Mouse (Mus musculus): ENCODE results near the gene Agps. TPM values are rescaled to one million over a fixed set of nuclear protein-coding genes. Genes with fewer than 3 reads are reported as not detected.
A peak's percentile ranks its signal among the peaks of the same experiment; 100 is the strongest.

Gene Agps
- total RNA-seq (2015; ENCODE audit: low replicate concordance): 39.4 and 41.8 TPM in 2 replicates
- 13.2 and 31.8 TPM in 2 replicates for total RNA-seq (2017; ENCODE audit: low replicate concordance)

DNA sequence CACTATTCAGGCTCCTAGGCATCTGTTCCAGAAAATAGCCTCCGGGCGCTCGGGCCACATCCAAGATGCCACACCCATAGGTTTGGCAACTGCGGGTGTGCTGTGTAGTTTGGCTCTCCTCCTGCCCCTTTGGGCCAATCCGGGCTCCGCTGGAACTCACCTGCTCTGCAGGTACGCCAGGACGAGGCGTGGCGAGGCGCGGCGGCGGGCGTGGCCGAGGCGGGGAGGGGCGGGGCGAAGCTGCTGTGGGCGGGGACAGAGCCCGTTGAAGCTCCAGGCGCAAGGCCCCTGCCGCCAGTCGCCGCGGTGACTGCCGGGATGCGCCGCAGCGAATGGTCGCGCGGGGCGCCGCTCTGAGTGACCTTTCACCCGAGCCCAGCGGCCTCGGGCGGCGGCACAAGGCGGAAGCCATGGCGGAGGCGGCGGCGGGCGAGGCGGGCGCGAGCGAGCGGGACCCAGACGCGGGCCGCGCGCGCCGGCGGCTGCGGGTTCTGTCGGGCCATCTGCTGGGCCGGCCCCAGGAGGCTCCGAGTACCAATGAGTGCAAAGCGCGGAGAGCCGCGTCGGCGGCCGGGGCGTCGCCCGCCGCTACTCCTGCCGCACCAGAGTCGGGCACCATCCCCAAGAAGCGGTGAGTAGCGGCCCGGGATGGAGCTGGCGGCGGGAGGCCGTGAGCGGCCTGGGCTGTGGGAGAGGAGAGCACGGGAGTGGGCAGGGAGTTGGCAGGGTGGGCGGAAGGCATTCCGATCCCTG lies at the start of gene Agps:
Gene Agps, plus strand, starts transcription at position 297 of the 753 bp plus-strand sequence.
- ATAC-seq (replicated peaks; ENCODE audit: low FRiP score, poor library complexity, severe bottlenecking): peak; percentile 92

DNA sequence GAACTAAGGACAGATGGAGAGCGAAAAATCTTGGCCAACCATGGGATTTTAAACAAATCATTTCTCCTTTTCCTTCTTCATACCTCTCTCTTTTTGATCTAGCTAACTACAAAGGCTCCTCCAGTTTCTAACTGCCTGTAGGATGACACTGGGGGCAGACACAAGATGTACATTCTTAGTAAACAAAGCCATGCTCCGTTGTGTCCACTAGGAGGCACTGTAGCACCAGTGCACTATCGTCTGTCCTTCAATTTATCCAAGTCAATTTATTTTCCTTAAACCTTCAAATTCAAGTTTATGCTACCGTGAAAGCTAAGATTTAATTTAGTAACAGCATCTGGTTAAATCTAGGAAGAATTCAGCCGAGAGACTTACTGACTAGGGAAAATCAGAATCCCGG lies 45.9 kb upstream of the Agps start:
- peak; percentile 77 for ATAC-seq (replicated peaks; ENCODE audit: low FRiP score, poor library complexity, severe bottlenecking)

DNA sequence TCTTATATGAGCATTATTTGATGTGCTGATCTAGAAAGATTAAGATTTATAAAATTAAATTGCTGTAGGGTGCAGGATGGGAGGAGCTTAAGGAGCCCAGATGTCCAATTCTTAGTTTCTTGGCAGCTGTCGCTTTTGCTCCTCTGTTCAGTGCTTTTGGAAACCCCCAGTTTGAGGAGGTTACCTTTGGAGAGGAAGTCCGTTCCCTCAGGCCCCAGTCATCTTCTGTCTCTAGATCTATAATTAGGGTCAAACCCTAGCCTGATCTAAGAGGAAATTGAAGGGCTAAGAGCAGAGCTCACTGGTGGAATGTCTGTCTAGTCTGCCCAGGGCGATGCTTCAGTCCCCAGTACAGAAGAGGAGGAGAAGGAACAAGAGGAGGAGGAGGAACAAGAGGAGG lies 43.5 kb upstream of the Agps start:
- no peak for ATAC-seq (replicated peaks; ENCODE audit: low FRiP score, poor library complexity, severe bottlenecking)

DNA sequence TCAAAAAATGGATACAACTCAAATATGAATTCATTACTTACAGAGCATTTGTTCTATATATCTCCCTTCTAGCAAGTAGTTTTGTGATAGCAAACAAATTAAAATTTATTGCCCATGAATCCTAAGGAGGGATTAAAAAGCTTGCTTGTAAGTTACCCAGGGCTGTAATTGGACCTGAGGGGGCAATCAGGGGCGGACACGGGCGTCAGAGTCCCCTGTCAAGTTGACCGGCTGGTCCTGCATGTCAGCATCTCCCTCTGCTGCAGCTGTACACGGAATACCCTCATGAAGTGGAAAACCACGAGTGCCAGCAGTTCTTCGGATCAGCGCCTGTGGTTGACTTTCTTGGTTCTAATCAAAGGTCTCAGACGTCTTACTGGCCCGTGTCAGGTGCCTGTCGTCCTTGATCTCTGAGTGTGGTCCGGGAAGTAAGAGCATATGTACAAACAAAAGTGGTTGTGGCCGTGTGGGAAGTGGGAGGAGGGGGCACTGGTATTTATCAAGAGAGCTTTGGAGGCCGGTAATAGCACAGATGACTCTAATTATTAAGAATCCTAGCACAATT lies 41.9 kb upstream of the Agps start:
- no peak for ATAC-seq (replicated peaks; ENCODE audit: low FRiP score, poor library complexity, severe bottlenecking)

DNA sequence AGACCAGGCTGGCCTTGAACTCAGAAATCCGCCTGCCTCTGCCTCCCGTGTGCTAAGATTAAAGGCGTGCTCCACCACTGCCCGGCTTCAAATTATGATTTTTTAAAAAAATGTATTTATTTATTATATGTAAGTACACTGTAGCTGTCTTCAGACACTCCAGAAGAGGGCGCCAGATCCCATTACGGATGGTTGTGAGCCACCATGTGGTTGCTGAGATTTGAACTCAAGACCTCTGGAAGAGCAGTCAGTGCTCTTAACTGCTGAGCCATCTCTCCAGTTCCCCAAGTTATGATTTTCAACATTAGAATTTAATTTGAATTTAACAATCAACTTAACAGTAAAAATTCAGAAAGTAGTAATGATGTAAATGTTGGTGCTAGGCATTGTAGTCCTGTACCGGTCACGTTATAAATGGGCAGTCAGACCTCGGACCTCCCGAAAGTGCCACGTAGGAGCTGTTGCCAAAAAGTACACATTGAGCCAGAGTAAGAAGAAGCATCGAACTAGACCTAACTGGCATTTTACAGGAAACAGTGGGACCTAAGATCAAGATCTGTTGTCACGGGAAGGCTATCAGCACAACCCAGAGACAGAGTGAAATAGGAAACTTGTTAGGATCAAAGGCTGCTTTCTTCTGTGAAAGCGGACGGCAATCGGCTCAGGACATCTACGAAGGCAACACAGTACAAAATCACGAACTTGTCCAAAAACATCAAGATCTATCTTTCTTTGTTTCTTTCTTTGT lies 40.2 kb upstream of the Agps start:
- no peak for ATAC-seq (replicated peaks; ENCODE audit: low FRiP score, poor library complexity, severe bottlenecking)

DNA sequence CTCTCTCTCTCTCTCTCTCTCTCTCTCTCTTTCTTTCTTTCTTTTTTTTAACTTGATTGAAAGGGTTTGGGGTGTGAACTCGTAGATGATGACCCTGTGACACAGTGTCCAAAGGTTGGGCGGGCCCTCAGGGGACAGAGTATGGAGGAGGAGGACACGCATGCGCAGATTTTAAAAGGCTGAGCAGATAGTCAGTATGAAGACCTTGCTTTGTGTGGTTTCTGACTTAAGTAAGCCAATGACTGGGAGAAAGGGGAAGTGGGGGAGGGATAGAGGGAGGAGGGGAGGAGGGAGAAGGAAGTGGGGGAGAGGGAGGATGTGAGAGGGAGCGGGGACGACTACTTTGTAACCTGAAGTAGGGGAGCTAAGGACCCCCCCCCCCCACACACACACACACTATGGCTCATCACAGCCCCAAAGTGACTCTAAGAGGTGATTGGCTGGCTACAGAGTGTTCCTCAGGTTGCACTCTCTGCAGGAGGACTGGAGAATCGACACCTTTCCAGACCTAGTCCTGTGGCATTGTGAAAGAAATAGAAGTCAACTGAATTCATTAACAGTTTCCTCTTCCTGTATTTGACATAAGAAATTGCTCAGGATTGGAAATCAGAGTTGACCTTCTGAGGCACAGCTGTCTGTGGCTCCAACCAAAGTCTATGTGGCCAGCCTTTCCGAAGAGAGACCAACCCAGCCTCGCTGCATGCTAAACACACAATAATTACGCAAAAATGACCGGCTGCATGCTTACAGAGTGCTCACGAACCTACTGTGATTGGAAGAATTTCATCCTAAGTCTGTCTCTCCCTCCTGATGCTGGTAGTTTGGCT lies 39.4 kb upstream of the Agps start:
- no peak for ATAC-seq (replicated peaks; ENCODE audit: low FRiP score, poor library complexity, severe bottlenecking)

DNA sequence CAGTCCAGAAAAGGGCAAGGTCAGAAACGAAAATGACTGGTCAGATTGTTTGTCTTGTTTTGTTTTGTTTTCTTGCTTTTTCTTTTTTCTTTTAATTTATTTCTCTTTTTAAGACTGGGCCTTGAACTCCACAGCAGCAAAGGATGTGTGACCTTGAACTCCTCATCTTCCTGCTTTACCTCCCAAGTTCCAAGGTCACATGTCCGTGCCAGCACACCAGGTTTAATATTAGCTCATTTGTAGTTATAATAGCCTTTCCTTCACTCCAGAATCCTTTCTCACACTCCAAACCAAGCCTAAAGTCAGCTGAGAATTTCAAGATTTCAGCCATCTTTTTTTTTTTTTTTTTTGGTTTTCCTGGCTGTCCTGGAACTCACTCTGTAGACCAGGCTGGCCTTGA lies 35.8 kb upstream of the Agps start:
- ATAC-seq (replicated peaks; ENCODE audit: low FRiP score, poor library complexity, severe bottlenecking): no peak

DNA sequence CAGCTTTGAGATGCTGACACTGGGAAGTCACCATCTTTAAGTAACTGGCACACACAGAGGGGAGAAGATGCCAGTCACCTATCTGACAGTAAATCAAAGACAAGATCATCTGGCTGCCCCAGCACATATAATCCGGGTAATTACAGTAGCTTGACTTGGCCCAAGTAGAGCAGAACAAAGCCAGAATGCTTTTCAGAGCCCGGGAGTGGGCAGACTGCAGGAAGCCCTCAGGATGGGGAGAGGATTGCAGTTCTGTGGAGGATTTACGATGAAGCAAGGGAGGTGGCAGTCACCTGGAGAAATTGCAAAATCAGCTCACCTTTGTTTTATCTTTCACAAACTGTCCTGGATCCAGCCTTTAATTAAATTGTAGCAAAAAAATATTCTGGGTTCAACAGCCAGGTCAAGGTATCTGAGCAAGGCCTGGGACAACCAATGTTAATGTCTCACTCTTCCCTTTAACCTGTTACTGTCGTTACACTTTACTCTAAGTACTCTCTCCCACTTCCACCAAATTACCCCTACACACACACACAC lies 33.5 kb upstream of the Agps start:
- ATAC-seq (replicated peaks; ENCODE audit: low FRiP score, poor library complexity, severe bottlenecking): no peak

DNA sequence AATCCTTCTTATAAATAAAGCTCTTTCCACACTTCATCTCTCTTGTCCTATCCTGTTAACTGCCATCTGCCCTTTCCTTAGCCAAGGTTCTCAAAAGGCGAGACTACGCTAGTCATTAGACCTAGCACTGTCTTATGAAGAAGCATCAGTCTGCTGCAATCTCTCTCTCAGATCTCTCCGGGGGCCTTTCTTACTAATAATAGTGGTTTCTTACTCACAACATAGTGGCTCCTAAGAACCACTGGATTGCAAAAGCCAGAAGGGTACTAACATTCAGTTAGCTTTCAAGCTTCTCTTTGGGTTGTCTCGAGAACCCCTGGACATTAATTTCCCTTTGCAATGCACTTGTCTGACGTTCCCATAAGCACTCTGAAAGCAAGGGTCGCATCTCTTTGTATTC lies 26.2 kb upstream of the Agps start:
- no peak for ATAC-seq (replicated peaks; ENCODE audit: low FRiP score, poor library complexity, severe bottlenecking)

DNA sequence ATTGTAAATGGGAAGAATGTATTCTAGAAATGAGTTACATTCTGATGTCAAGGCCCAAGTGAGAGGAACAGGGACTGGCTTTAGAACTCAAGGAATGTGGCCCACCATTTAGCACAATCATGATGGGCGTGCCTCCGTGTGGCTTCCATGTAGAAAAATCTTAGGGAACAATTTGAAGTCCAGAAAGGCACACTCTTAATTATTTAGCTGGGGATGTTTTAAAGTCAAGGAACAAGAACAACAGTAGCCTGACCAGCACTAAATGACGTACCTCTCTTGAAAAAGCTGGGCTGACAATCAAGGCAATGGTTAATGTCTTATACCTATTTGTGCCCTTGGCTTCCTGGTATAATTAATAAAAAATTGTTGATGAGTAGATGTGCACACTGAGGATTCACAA lies 25.1 kb upstream of the Agps start:
- no peak for ATAC-seq (replicated peaks; ENCODE audit: low FRiP score, poor library complexity, severe bottlenecking)

DNA sequence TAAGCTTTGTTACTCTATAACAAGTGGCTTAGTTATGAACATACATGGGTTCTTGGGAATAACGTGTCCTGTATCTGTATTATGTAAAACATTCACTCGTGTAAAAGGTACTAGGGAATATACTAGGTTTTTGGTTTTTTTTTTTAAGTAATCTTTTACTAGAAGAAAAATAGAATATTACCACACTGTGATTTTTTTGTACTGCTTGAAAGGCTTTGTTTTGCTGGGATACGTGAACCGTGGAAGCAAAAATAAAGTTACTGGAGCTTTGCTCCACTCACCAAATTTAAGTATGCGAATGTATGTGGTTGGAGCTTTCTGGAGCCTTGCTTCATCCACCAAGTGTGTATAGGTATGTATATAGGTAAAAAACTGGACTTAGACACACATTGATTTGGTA lies 24.5 kb upstream of the Agps start:
- no peak for ATAC-seq (replicated peaks; ENCODE audit: low FRiP score, poor library complexity, severe bottlenecking)

DNA sequence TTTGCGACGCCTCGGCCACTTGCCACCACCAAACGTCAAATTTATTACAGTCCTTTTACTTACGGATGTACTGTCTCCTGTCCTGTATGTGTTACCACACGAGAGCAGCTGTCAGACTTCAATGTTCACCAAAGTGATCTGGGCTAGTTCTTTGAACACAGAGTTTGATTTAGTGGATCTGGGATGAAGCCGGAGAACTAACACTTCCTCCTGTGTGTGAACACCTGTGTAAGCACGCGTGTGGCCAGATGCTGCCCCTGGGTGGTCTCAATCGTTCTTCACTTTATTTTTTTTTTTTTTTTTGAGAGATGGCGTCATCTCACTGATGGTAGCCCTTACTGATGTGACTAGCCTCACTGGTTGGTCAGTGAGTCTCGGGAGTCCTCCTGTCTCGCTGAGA lies 17.1 kb upstream of the Agps start:
- ATAC-seq (replicated peaks; ENCODE audit: low FRiP score, poor library complexity, severe bottlenecking): no peak

DNA sequence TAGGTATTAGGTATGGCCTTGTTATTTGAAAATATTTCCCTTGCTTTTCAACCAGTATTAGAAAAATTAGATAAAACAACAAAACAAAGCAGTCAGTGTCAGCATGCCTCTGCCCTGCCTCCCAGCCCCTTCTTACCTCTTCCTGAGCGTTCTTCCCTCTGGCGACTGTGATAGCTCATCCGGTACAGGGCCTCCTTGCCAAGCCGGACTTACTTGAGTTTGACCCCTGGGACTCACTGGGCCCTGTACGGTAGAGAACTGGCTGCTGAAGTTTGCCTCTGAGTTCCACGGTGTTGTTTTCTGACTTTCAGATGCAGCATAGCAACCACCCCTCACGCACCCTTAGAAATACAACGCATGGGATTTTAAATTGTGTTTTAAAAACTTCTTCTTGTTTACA lies 16.5 kb upstream of the Agps start:
- no peak for ATAC-seq (replicated peaks; ENCODE audit: low FRiP score, poor library complexity, severe bottlenecking)

DNA sequence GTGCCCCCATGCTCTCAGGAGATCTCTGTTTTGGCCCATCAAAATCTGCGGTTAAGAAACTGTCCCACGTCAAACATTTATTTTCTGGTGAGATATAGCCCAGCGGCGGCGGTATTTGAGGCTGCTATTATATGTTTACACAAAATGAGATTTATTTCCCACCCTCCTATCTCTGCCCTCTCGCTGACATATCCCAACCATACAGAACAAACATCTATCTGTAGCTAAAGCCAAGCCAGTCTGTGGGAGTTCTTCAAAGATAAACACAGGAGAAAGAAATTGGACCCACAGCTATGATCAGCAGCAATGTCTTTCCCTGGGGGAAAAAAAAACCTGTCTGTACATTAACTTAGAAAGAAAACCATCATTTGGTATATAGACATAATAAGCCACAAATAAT lies 15.3 kb upstream of the Agps start:
- ATAC-seq (replicated peaks; ENCODE audit: low FRiP score, poor library complexity, severe bottlenecking): no peak

DNA sequence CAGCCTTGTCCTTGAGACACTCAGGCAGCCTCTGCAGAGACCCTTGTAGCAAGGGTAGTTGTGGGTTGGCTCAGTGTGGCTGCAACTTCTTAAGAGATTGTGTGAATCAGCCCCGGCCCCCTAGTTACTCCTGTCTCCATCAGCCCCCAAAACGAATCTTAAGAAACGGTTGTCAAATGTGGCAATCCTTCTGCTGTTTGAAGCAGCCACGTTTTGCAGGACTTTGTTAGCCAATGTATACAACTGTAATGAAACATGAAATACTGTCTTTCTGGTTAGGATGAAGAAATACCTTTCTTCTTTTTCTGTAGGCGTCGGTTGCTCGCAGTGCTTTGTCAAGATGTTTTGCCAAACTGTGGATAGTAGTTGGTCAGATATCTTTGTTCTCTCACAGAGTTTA lies 13.3 kb upstream of the Agps start:
- ATAC-seq (replicated peaks; ENCODE audit: low FRiP score, poor library complexity, severe bottlenecking): no peak

DNA sequence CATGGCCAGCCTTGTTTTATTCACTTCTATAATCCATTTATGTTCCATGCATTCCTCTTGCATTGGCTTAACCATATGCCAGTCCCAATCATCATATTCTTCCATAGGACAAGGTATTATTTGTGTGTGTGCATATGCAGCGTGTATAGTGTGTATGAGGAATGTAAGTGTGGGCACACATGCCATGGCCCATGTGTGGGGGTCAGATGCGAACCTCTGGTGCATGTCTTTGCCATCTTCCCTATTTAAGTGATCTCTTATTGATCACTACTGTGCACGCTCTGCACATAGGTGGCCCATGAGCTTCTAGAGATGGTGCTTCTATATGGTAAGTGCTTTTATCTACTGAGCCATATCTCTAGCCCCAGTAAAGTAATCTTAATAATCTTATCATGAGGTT lies 12.2 kb upstream of the Agps start:
- no peak for ATAC-seq (replicated peaks; ENCODE audit: low FRiP score, poor library complexity, severe bottlenecking)

DNA sequence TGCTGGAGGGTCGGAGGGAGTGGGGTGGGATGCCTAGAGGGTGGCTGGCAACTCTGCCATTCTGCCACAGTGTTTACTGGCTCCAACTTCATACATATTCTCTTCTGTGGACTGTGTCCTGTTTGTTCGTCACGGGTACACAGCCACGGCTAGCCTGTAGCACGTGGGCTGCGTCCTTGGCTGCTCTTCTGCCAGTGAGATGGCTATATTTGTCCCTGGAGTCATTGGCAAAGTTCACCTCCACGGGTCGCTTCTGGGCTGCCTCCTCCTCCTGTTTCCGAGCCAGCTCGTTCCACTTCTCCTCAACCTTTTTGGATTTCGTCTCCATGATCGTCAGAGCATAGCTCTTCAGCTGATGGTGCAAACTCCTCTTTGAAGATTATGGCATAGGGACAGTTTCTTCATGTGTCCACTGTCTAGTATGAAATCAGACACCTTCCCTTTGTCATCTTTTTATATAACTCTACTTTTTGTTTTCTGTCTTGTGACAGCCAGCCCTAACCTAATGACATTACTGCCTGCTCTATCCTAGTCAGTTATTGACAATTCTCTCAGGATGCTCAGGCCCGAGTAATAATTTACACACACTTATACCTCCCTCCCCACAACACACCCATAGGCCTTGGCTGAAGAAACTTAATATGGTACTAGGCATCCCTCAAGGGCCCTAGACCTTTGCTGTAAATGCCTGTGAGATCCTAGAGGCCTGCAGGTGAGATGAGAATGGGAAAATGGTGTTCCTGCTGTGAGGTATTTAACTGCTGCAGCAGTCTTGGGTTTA lies 9.8 kb upstream of the Agps start:
- ATAC-seq (replicated peaks; ENCODE audit: low FRiP score, poor library complexity, severe bottlenecking): no peak

DNA sequence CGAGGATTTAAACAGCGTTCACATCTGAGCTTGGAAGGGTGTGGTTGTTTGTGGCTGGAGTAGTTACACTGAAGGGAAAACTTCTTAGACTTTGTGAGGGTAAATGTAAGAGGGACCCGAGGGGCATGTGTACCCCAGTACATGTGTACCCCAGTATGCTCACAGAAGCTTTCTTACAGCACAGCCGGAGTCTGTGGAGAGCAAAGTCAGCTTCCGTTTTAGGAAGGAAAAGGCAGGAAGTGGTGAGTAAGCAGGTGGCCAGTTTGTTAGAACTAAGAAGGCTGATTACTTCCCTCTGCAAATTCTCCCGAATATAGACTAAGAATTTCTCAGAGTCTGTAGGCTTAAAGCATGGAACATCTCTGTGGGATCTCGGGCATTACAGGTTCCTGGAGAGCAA lies 8.2 kb upstream of the Agps start:
- ATAC-seq (replicated peaks; ENCODE audit: low FRiP score, poor library complexity, severe bottlenecking): no peak

DNA sequence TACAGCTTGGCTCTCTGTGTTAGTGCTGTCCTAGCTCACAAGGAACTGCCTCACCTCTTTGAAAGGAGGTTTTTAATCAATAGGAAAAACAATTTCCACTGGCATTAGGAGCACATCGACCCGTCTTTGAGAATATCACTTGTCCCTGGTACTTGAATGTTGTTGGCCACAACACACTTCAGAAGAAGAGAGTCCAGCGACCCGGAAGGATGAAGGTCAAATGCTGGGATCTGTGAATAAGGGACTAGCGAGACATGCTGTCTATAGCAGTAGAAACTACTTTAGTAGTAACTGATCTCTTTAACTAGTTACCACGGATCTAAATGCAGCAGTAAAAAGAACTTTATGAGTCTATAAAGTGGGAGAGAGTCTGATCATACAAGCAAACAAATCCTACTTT lies 7.8 kb upstream of the Agps start:
- no peak for ATAC-seq (replicated peaks; ENCODE audit: low FRiP score, poor library complexity, severe bottlenecking)
